Mouse (Mus musculus): ENCODE measurements around the gene Gm10271.

GRCm38 (mm10) chr10:116950886-116951285 lies 21.5 kb downstream of the Gm10271 start:
- TF ChIP-seq CTCF (conservative IDR thresholded peaks at IDR 0.05; ENCODE audit: low read length) = no peak
- TF ChIP-seq POU5F1 (IDR thresholded peaks at IDR 0.05; ENCODE audit: borderline replicate concordance, low read length) = no peak

All from E14TG2a.4 (cell line).